Mouse (Mus musculus) cerebellum, adult (tissue): ENCODE data around the gene Tbc1d22b.
A peak's percentile ranks its signal among the peaks of the same experiment; 100 is the strongest.
"Not testable (repeated sequence)": the region's sequence is repeated elsewhere in the genome, so short reads cannot be mapped to it uniquely, and the experiment has no call there.

Experiments
- ATAC-seq: cut with Nextera tagmentation; 2 replicates; pipeline ENCODE4 v1.9.2; 2017; ENCODE audit warnings: mild to moderate bottlenecking, moderate library complexity, mixed read lengths; ENCODE audit not compliant: insufficient number of reproducible peaks, low FRiP score, low TSS enrichment

Gene Tbc1d22b

GRCm38 (mm10) chr17:29589221-29589898, 39.8 kb downstream of the Tbc1d22b start:
- no peak for ATAC-seq

GRCm38 (mm10) chr17:29595891-29596770, 46.5 kb downstream of the Tbc1d22b start:
- ATAC-seq = peak; percentile 71

- ATAC-seq = no peak
These were observed 47.2 kb downstream of the Tbc1d22b start for GRCm38 (mm10) chr17:29596771-29597132.

DNA sequence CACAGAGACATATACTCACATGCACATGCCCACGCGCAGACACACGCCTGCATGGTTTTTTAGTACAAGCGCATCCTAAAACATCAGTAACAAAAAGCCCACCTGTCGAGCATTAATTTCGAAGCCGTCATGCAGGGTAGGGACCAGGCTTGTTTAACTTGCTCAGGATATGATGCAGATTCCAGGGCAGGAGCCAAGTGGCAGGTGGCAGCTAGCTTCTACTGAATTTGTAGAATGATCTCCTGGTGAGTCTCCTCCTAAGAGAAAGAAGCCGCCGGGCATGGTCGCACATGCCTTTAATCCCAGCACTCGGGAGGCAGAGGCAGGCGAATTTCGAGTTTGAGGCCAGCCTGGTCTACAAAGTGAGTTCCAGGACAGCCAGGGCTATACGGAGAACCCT, 49.5 kb downstream of the Tbc1d22b start:
- no peak for ATAC-seq

GRCm38 (mm10) chr17:29599537-29599936, 50.0 kb downstream of the Tbc1d22b start:
- no peak for ATAC-seq

DNA sequence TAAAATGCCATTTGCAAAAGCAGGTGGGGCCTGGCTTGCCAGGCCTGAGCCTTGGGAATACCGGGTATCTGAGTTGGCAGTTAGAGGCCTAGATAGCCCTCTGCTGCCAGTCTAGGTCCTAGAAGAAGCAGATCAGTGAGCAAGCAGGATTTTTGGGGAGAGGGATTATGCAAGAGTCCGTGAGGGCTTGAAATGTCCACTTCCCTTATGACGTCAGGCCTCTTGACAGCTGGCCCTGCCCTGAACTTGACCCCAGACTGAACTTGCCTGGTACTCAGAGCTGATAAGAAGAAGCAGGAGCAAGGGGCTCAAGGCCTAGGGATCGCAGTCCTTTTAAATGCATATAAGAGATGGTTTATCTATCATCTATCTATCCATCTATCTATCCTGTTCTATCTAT, 51.8 kb downstream of the Tbc1d22b start:
- ATAC-seq = no peak

DNA sequence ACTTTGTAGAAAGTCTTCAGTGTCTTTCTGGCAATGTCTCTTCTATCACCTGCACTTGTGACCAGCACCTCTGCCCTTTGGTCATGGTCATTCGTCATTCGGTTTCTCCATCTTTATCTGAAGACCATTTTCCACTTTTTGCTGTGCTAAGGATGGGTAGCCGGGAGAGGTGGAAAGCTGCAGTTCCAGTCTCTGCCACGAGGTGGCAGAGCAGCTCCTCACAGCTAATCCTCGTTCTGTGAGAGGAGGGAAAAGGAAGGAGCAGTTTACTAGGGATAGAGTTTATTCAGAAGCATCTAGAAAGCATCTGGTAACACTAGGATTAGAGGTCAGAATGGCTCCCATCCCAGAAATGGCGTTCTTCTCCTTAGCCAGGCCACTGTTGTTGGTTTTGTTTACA, 53.7 kb downstream of the Tbc1d22b start:
- ATAC-seq = peak; percentile 42; the same call in 1 of the 2 replicates

DNA sequence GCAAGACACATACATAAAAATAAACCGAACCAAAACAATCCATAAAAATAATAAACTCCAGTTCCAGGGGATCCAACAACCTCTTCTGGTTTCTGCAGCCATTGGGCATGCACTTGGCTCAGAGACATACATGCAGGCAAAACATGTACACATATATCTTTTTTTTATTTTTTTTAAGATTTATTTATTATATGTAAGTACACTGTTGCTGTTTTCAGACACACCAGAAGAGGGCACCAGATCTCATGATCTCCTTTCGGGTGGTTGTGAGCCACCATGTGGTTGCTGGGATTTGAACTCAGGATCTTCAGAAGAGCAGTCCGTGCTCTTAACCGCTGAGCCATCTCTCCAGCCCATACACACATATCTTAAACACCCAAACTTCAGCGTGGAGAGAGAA, 63.9 kb downstream of the Tbc1d22b start:
- ATAC-seq = not testable (repeated sequence)

DNA sequence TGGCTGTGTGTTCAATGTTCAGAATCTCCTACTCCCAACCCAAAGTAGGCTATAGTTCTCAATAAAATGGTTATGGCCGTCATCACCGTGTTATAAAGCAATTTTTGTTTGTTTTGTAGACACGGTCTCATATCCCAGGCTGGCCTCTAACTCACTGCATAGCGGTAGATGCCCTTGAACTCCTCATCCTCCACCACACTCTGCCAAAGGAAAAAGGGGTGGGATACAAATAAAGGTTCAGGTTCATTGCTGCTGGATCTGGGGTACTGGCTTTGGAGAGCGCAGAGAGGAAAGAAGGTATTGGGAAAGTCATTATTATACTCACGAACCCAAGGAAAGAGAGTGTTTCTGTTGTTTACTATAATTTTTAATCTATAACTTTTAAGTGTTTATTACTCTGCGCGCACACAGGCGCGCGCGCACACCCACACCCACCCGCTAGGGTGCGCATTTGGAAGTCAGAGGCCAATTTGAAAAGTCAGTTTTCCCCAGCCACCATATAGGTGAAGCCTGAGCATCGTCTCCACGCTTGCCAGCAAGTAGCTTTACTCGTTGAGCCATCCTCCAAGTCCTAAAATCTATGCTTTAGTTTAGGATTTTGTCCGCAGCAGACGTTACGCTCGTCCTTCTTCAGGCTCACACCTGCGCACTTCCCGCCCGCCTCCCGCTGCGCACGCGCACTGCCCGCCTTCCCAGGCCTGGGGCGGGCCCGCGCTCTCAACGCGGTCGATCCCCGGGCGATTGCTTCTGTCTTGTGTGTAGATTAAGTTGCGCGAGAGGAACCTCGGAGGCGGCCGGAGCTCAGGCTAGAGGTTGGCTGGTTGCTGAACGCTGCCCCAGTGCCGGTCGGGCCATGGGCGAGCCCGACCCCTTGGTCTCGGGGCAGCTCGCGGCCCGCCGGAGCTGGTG, 64.8 kb downstream of the Tbc1d22b start, which contains the start of the genes Rnf8 and Gm28043:
TSS of gene Rnf8 (plus strand) at position 676 of the 909 bp plus-strand sequence.
TSS of gene Gm28043 (plus strand) at position 762 of the 909 bp plus-strand sequence.
- ATAC-seq = peak; percentile 93

DNA sequence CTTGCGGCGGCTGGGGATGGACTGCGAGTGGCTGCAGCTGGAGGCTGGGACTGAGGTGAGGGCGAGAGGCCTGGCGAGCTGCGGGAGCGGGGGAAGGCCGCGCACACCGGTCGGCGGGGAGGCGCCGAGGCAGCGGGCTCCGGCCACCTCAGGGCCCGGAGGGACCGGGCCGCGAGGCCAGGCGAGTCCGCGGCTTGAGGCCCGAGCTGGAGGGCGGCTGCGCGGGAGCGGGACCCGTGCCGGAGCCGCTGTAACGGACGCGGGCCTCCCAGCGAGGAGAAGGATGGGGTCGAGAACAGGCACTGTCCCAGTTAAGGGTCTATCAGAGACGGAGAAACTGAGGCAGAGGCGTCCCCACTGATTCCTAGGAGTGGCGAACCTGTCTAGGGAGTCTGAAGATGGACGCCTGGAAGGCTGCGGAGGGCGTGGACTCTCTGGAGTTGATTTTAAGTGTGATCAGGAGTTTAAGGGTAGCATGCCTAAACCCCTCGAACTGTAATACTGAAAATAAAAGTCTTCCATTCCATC, 65.5 kb downstream of the Tbc1d22b start:
- peak; percentile 8; the same call in 1 of the 2 replicates for ATAC-seq

DNA sequence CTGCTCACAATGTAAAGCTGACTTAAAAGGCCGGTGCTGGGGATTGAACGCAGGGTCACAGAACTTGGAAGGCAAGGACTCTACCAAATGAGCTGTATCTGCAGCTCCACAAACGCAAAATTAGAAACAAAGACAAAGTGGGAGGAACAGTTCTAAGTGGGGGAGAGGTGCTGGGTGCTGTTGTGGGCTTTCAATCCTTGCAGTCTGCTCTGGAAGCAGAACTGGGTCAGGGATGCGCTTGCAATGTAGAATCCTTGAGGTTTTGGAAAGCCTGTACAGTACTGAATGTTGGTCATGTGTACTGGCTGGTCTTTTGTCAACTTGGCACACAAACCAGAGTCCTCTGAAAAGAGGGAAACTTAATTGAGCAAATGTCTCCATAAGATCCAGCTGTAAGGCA, 66.0 kb downstream of the Tbc1d22b start:
- ATAC-seq = no peak

- no peak for ATAC-seq
These were observed 69.6 kb downstream of the Tbc1d22b start for GRCm38 (mm10) chr17:29619231-29619630.

- ATAC-seq = no peak
These were observed 73.9 kb downstream of the Tbc1d22b start for GRCm38 (mm10) chr17:29623488-29623887.

- ATAC-seq = no peak
These were observed 77.7 kb downstream of the Tbc1d22b start for GRCm38 (mm10) chr17:29627285-29627684.

GRCm38 (mm10) chr17:29628946-29629345, 79.4 kb downstream of the Tbc1d22b start:
- no peak for ATAC-seq

DNA sequence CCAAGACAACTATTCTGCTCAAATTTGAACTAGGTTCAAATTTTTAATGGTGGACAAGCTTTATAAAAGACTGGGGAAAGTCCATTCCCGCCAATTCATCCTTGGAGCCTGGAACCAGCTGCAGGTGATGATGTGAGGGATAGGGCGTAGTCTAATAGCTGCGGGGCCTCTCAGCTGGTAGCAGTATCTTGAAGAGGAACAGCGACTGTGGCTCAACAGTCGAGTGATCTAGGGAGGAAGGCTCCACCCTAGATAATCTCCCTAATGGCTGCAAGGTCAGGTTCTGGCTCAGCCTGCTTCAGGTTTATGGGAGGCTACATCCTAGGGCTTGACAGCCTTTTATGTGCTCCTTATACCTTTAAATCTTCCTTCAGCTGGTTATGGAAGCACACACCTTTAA, 80.0 kb downstream of the Tbc1d22b start:
- ATAC-seq = no peak

GRCm38 (mm10) chr17:29632312-29632711, 82.7 kb downstream of the Tbc1d22b start:
- ATAC-seq = no peak

DNA sequence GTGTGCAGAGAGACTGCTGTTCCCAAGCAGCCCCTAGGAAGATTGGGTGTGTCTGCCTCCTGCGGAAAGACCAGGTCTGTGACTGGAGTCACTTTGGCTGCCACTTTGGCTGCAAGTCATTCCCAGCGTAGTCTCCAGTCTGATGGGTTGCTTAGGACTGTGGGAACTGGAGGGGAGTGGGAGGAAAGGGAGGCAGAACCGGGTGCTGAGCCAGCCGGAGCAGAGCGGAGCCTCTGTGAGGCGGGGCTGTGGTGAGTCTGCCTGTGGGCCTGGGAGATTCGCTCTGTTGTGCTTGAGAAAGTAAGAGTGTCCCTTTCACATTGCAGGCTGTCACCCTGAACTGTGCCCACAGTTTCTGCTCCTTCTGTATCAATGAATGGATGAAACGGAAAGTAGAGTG, 85.9 kb downstream of the Tbc1d22b start:
- no peak for ATAC-seq

DNA sequence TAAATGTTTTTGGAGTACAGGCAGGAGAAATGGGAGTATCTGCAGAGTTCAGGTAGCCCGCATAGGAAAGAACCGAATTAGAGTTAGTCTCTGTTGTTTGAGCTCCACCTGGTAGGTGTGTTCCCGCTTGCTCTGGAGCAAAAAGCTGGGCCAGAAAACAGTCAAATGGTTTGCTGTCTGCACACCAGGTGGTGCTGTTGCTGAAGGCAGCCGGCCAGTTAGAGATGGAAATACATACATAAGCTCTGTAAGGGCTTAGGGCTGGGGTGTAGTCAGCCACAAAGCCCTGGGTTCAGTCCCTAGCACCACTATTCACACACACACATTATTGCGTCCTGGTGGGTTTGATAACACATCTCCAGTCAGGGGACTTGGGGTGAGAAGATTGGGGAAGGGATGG, 86.5 kb downstream of the Tbc1d22b start:
- 0 out of 2 replicates have a peak, but pooled peaks have one; percentile 45 for ATAC-seq

GRCm38 (mm10) chr17:29637377-29637776, 87.8 kb downstream of the Tbc1d22b start:
- ATAC-seq = no peak
